Mouse (Mus musculus): ENCODE results near the gene Fam189a2. TPM values are rescaled to one million over a fixed set of nuclear protein-coding genes. Genes with fewer than 3 reads are reported as not detected.

The Fam189a2 gene
- total RNA-seq, 1 experiment from 2014 or later: not detected

- no peak for ATAC-seq (replicated peaks; ENCODE audit: insufficient number of reproducible peaks, low FRiP score, low TSS enrichment, poor library complexity, severe bottlenecking)
These were observed 328 bp downstream of the Fam189a2 start for GRCm38 (mm10) chr19:24030511-24030870.

- no peak for ATAC-seq (replicated peaks; ENCODE audit: insufficient number of reproducible peaks, low FRiP score, low TSS enrichment, poor library complexity, severe bottlenecking)
These were observed 956 bp downstream of the Fam189a2 start for GRCm38 (mm10) chr19:24029616-24030510.

- ATAC-seq (replicated peaks; ENCODE audit: insufficient number of reproducible peaks, low FRiP score, low TSS enrichment, poor library complexity, severe bottlenecking): no peak
These were observed 4.9 kb downstream of the Fam189a2 start for GRCm38 (mm10) chr19:24025876-24026275.

GRCm38 (mm10) chr19:24024667-24025066 is 6.2 kb downstream of the Fam189a2 start:
- no peak for ATAC-seq (replicated peaks; ENCODE audit: insufficient number of reproducible peaks, low FRiP score, low TSS enrichment, poor library complexity, severe bottlenecking)

GRCm38 (mm10) chr19:24024131-24024530 is 6.7 kb downstream of the Fam189a2 start:
- no peak for ATAC-seq (replicated peaks; ENCODE audit: insufficient number of reproducible peaks, low FRiP score, low TSS enrichment, poor library complexity, severe bottlenecking)

GRCm38 (mm10) chr19:24023351-24023750 is 7.5 kb downstream of the Fam189a2 start:
- no peak for ATAC-seq (replicated peaks; ENCODE audit: insufficient number of reproducible peaks, low FRiP score, low TSS enrichment, poor library complexity, severe bottlenecking)

GRCm38 (mm10) chr19:24022771-24023170 is 8.0 kb downstream of the Fam189a2 start:
- no peak; the same call in 1 of the 2 replicates for ATAC-seq (replicated peaks; ENCODE audit: insufficient number of reproducible peaks, low FRiP score, low TSS enrichment, poor library complexity, severe bottlenecking)

GRCm38 (mm10) chr19:24022301-24022700 is 8.5 kb downstream of the Fam189a2 start:
- peak; percentile 68 for ATAC-seq (replicated peaks; ENCODE audit: insufficient number of reproducible peaks, low FRiP score, low TSS enrichment, poor library complexity, severe bottlenecking)

- no peak for ATAC-seq (replicated peaks; ENCODE audit: insufficient number of reproducible peaks, low FRiP score, low TSS enrichment, poor library complexity, severe bottlenecking)
These were observed 10.1 kb downstream of the Fam189a2 start for GRCm38 (mm10) chr19:24020736-24021135.

GRCm38 (mm10) chr19:24019609-24020008 is 11.2 kb downstream of the Fam189a2 start:
- ATAC-seq (replicated peaks; ENCODE audit: insufficient number of reproducible peaks, low FRiP score, low TSS enrichment, poor library complexity, severe bottlenecking): no peak

GRCm38 (mm10) chr19:24018396-24018795 is 12.4 kb downstream of the Fam189a2 start:
- no peak for ATAC-seq (replicated peaks; ENCODE audit: insufficient number of reproducible peaks, low FRiP score, low TSS enrichment, poor library complexity, severe bottlenecking)

GRCm38 (mm10) chr19:24017892-24018291 is 12.9 kb downstream of the Fam189a2 start:
- ATAC-seq (replicated peaks; ENCODE audit: insufficient number of reproducible peaks, low FRiP score, low TSS enrichment, poor library complexity, severe bottlenecking): no peak

GRCm38 (mm10) chr19:24017427-24017826 is 13.4 kb downstream of the Fam189a2 start:
- ATAC-seq (replicated peaks; ENCODE audit: insufficient number of reproducible peaks, low FRiP score, low TSS enrichment, poor library complexity, severe bottlenecking): no peak

GRCm38 (mm10) chr19:24016706-24017386 is 14.0 kb downstream of the Fam189a2 start:
- peak; percentile 29; the same call in 1 of the 2 replicates for ATAC-seq (replicated peaks; ENCODE audit: insufficient number of reproducible peaks, low FRiP score, low TSS enrichment, poor library complexity, severe bottlenecking)

GRCm38 (mm10) chr19:24013241-24013640 is 17.6 kb downstream of the Fam189a2 start:
- ATAC-seq (replicated peaks; ENCODE audit: insufficient number of reproducible peaks, low FRiP score, low TSS enrichment, poor library complexity, severe bottlenecking): no peak

GRCm38 (mm10) chr19:24012479-24012878 is 18.3 kb downstream of the Fam189a2 start:
- ATAC-seq (replicated peaks; ENCODE audit: insufficient number of reproducible peaks, low FRiP score, low TSS enrichment, poor library complexity, severe bottlenecking): no peak

- no peak for ATAC-seq (replicated peaks; ENCODE audit: insufficient number of reproducible peaks, low FRiP score, low TSS enrichment, poor library complexity, severe bottlenecking)
These were observed 23.0 kb downstream of the Fam189a2 start for GRCm38 (mm10) chr19:24007638-24008360.

- no peak for ATAC-seq (replicated peaks; ENCODE audit: insufficient number of reproducible peaks, low FRiP score, low TSS enrichment, poor library complexity, severe bottlenecking)
These were observed 23.7 kb downstream of the Fam189a2 start for GRCm38 (mm10) chr19:24007002-24007637.
